Mouse (Mus musculus): ENCODE results near the gene Acap1. TPM values are rescaled to one million over a fixed set of nuclear protein-coding genes. Genes with fewer than 3 reads are reported as not detected.

Gene Acap1
- polyA plus RNA-seq, 1 experiment from 2014 or later, result 0.40 TPM

- CTCF ChIA-PET, result no interaction called here
- ATAC-seq, result no peak
- in situ Hi-C loops (cut with MboI; ENCODE audit: low pct_unique_long_range_greater_than_20kb), result no loop called here
- no peak for DNase-seq (ENCODE audit: low read depth, low spot score)
- H3K27me3 ChIP-seq, result no peaks in the 10 kb centered on the region
- POLR2A ChIA-PET, result no interaction called here
- no peak for TF ChIP-seq CTCF (IDR thresholded peaks at IDR 0.05)
These were observed 47.3 kb downstream of the Acap1 start for GRCm38 (mm10) chr11:69848021-69848420.

- no peak for TF ChIP-seq CTCF (IDR thresholded peaks at IDR 0.05)
- POLR2A ChIA-PET, result interaction anchor here (1.1 kb wide), 1 partner anchor 10 kb away, joined by 5 read pairs; the partner anchor contains the start of genes Nlgn2 and Tmem256
- H3K27me3 ChIP-seq, result no peaks in the 10 kb centered on the region
- in situ Hi-C loops (cut with MboI; ENCODE audit: low pct_unique_long_range_greater_than_20kb), result no loop called here
- ATAC-seq (no peak), DNase-seq (ENCODE audit: low read depth, low spot score) (no peak)
- CTCF ChIA-PET, result no interaction called here
These were observed 48.3 kb downstream of the Acap1 start for GRCm38 (mm10) chr11:69846738-69847688.

GRCm38 (mm10) chr11:69846198-69846680 lies 49.1 kb downstream of the Acap1 start, which contains the start of gene Plscr3:
Gene Plscr3, plus strand, starts transcription at chr11:69846376.
- ATAC-seq (peak; percentile 85), DNase-seq (ENCODE audit: low read depth, low spot score) (peak; percentile 46)
- POLR2A ChIA-PET, result interaction anchor here (1.1 kb wide), 1 partner anchor 9 kb away, joined by 5 read pairs; the partner anchor contains the start of genes Nlgn2 and Tmem256
- no peak for TF ChIP-seq CTCF (IDR thresholded peaks at IDR 0.05)
- CTCF ChIA-PET, result no interaction called here
- in situ Hi-C loops (cut with MboI; ENCODE audit: low pct_unique_long_range_greater_than_20kb), result no loop called here
- H3K27me3 ChIP-seq, result no peaks in the 10 kb centered on the region

GRCm38 (mm10) chr11:69838714-69839104 lies 56.6 kb downstream of the Acap1 start:
- ATAC-seq (no peak), DNase-seq (ENCODE audit: low read depth, low spot score) (peak; percentile 15)
- ChIA-PET CTCF (no interaction called here), POLR2A (interaction anchor here (0.7 to 1.1 kb wide), 2 partner anchors 16 to 60 kb away, joined by 3 to 4 read pairs; no protein-coding TSS in a partner anchor)
- TF ChIP-seq CTCF (IDR thresholded peaks at IDR 0.05), result no peak
- no peaks in the 10 kb centered on the region for H3K27me3 ChIP-seq
- in situ Hi-C loops (cut with MboI; ENCODE audit: low pct_unique_long_range_greater_than_20kb), result no loop called here

- POLR2A ChIA-PET, result interaction anchor here (0.6 to 1.8 kb wide), 4 partner anchors 9 to 119 kb away, joined by 3 to 5 read pairs (median 4); no protein-coding TSS in a partner anchor
- DNase-seq (ENCODE audit: low read depth, low spot score) (peak; percentile 96), ATAC-seq (peak; percentile 83)
- no peak for TF ChIP-seq CTCF (IDR thresholded peaks at IDR 0.05)
- H3K27me3 ChIP-seq, result no peaks in the 10 kb centered on the region
- in situ Hi-C loops (cut with MboI; ENCODE audit: low pct_unique_long_range_greater_than_20kb), result no loop called here
- CTCF ChIA-PET, result no interaction called here
These were observed 57.2 kb downstream of the Acap1 start, which contains the start of gene Tmem256 for GRCm38 (mm10) chr11:69837952-69838713. Gene Tmem256, plus strand, starts transcription at chr11:69838514.

GRCm38 (mm10) chr11:69837604-69837951 lies 57.8 kb downstream of the Acap1 start, which contains the start of gene Nlgn2:
Gene Nlgn2, minus strand, starts transcription at chr11:69837784.
- POLR2A ChIA-PET, result interaction anchor here (1.1 to 1.8 kb wide), 2 partner anchors 9 to 59 kb away, joined by 4 to 5 read pairs; no protein-coding TSS in a partner anchor
- in situ Hi-C loops (cut with MboI; ENCODE audit: low pct_unique_long_range_greater_than_20kb), result no loop called here
- no peak for TF ChIP-seq CTCF (IDR thresholded peaks at IDR 0.05)
- CTCF ChIA-PET, result interaction anchor here (1.4 kb wide), 1 partner anchor 31 kb away, joined by 3 read pairs; no protein-coding TSS in a partner anchor
- no peaks in the 10 kb centered on the region for H3K27me3 ChIP-seq
- DNase-seq (ENCODE audit: low read depth, low spot score) (no peak), ATAC-seq (peak; percentile 47)

GRCm38 (mm10) chr11:69836703-69837576 lies 58.4 kb downstream of the Acap1 start:
- H3K27me3 ChIP-seq, result no peaks in the 10 kb centered on the region
- ChIA-PET POLR2A (interaction anchor here (1.2 to 1.8 kb wide), 2 partner anchors 10 to 12 kb away, joined by 3 to 5 read pairs; no protein-coding TSS in a partner anchor), CTCF (interaction anchor here (1.4 kb wide), 1 partner anchor 30 kb away, joined by 3 read pairs; no protein-coding TSS in a partner anchor)
- ATAC-seq (no peak), DNase-seq (ENCODE audit: low read depth, low spot score) (no peak)
- no peak for TF ChIP-seq CTCF (IDR thresholded peaks at IDR 0.05)
- in situ Hi-C loops (cut with MboI; ENCODE audit: low pct_unique_long_range_greater_than_20kb), result no loop called here

- H3K27me3 ChIP-seq, result no peaks in the 10 kb centered on the region
- CTCF ChIA-PET, result interaction anchor here (1.4 kb wide), 1 partner anchor 29 kb away, joined by 3 read pairs; no protein-coding TSS in a partner anchor
- POLR2A ChIA-PET, result interaction anchor here (1.1 to 1.2 kb wide), 2 partner anchors 11 to 119 kb away, joined by 3 read pairs; no protein-coding TSS in a partner anchor
- in situ Hi-C loops (cut with MboI; ENCODE audit: low pct_unique_long_range_greater_than_20kb), result no loop called here
- ATAC-seq, result no peak
- no peak for DNase-seq (ENCODE audit: low read depth, low spot score)
- no peak for TF ChIP-seq CTCF (IDR thresholded peaks at IDR 0.05)
These were observed 59.4 kb downstream of the Acap1 start for GRCm38 (mm10) chr11:69835966-69836335.

- ChIA-PET CTCF (no interaction called here), POLR2A (interaction anchor here (1.1 to 1.2 kb wide), 2 partner anchors 10 to 118 kb away, joined by 3 read pairs; no protein-coding TSS in a partner anchor)
- TF ChIP-seq CTCF (IDR thresholded peaks at IDR 0.05), result no peak
- DNase-seq (ENCODE audit: low read depth, low spot score) (no peak), ATAC-seq (no peak)
- H3K27me3 ChIP-seq, result no peaks in the 10 kb centered on the region
- in situ Hi-C loops (cut with MboI; ENCODE audit: low pct_unique_long_range_greater_than_20kb), result no loop called here
These were observed 59.9 kb downstream of the Acap1 start for GRCm38 (mm10) chr11:69835326-69835965.
